Mouse (Mus musculus) gastrocnemius, postnatal 25 days (tissue): Measurements from ENCODE around the gene Abca2. TPM values are rescaled to one million over a fixed set of nuclear protein-coding genes. Genes with fewer than 3 reads are reported as not detected.
A peak's percentile ranks its signal among the peaks of the same experiment; 100 is the strongest.

ENCODE experiments used
- DNase-seq: peaks from one replicate; pipeline ENCODE4 v3.0.0; 2022
- total RNA-seq, 2 experiments: library from RNA; stranded (reverse); gene quantifications; 1 replicate in 1 of 2; 2 replicates in 1 of 2; pipeline ENCODE4 v1.2.3; 2021

The Abca2 gene
- total RNA-seq, 2 experiments from 2014 or later, result 12.5 to 16.2 TPM

DNA sequence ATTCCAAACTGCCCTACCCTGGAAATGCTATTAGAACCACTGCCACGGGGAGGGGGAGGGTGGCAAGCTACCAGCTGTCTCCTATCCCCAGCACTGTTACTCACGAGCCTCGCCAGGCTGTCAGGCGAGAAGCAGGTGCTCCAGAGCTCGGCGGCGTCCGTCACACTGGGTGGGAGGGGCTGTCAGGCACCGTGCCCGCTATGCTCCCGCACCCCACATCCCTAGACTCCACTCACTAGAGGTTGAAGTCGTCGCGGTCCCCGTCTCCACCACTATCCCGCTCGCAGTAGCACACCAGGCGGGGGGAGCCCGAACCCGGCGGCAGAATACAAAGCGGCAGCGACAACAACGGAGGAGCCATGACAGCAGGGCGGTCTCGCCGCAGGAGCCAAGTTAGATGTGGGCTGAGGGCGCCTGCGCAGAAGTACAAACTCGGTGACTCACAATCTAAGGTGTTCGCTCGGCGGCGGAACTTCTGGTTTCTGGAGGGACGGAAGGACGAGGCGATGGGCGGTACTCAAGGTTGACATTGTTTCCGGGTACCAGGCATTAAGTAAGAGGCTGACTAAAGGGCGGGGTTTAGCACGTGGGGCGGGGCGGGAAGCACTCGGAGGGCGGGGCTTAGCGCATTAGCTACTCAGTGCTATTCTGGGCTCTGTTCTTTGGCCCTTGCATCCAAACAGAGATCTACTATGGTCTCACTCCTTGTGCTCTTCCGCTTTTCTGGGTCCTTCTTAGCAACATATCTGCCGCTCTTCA, 32.2 kb downstream of the Abca2 start, which contains the start of gene Paxx:
Gene Paxx, minus strand, starts transcription at position 544 of the 759 bp plus-strand sequence.
- DNase-seq, result peak; percentile 94

DNA sequence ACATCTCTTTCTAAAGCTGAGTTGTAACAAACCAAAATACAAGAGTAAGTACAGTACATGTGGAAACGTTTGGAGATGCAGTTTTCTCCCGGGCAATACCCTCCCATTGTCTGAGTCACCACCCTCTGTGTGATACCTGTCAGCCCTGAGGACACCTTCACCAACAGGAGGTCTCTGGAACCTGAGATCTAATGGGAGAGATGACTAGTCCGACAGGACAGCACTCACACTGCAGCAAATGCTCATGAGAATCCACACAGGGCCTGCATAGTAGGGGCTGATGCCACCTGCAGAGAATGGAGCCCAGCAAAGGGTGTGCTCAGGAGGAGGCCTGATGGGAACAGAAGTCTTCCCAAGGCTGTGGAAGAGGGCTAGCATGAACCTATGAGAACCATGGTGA, 32.9 kb downstream of the Abca2 start:
- DNase-seq, result no peak

DNA sequence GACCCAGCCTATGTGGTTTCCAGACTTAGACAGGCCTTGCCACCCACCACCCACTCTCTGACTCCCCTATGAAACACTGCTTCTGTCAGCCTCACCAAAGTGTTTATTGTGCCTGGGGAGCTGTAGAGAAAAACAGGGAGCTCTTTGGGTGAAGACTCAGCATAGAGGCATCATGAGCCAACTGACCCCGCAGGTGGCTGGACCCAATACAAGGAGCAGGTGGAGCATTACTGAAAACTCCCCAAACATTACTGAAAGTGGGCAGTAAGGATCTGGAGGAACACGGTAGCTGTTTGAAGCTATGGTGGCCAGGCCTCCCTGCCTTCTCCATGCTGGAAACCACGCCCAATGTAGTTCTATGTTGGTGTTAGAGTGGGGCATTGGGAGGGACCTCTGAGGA, 35.1 kb downstream of the Abca2 start:
- no peak for DNase-seq

DNA sequence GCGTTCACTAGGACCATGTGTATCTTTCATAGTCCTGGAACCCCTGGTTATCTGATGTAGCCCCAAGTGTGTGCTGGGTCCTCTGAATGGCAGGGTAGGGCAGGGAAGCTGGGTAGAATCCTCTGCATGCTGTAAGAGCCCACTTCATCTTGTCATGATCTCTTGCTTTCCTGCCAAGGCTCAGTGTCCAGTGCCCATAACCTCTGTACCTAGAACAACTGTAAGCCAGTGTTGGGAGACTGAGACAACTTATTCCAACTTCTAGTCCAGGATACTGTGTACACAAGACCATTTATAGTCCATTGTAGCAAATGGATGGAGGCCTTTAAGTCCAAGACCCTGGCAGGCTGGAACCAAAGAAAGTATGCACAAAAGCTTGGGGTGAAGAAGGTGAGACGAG, 36.8 kb downstream of the Abca2 start:
- DNase-seq, result no peak

DNA sequence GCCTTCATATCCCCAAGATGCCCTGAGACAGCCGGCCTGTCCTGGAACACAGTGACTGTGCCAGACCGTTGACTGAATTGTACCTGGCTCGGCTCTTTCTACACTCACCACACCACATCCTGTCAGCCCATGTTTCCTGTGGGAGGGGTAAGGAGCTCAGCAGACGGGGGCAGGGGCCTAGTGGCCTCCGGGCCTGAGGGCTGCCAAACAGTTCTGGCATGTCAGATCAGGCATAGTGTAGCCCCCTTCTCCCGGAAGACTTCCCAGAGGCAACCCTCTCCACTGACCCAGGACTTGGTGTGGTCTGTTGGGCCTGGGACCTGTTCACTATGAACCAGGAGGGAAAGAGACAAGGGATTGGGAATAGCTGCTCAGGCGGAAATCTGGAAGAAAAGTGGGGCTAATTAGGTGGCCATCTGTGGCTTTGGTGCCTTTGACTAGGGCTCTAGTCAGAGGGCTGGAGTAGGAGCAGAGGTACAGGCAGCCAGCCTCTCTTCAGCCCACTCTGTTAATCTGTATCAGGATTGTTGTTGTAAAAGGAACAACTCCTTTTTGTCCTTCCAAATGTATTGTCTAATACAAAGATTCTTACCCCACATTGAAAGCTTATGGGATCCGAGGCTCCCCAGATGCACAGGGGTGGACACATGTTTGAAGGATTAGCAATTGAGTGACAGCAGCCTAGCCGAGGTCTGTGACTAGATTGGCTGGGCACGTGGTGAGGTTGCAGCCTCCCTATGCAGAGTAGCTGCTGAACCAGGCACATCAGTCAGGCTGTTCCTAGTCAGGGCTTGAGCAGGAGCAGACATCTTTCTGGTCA, 37.5 kb downstream of the Abca2 start:
- no peak for DNase-seq

DNA sequence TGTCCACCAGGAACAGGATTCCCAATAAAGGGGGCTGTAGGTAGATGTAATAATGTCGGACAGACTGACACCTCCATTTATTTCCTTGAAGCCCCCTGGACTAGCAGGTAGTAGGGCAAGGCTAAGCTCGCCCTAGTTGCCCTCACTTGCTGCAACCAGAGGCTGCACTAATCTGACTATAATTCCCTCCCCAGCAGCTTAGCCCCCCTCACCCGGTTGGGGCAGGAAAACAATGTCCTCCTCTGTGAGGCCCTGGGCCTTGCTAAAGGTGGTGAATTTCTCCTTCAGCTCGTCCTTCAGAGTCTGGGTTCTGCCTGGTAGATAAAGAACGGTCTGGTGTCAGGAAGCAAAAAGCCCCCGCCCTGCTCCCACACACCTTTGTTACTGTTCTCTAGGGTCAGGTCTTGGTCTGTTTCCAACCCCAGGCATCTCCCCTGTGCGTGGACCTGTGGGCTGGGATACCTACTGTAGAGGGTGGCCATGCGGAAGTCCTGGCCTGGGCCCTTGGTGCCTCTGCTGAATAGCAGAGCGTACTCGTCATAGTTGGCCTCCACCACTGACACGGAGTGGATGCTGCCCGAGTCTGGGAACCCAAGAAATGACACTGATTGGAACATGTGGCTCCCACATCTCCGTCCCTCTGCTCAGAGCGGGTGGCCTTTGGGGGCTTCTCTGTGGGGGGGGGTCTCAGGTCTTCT, 39.3 kb downstream of the Abca2 start:
- no peak for DNase-seq

DNA sequence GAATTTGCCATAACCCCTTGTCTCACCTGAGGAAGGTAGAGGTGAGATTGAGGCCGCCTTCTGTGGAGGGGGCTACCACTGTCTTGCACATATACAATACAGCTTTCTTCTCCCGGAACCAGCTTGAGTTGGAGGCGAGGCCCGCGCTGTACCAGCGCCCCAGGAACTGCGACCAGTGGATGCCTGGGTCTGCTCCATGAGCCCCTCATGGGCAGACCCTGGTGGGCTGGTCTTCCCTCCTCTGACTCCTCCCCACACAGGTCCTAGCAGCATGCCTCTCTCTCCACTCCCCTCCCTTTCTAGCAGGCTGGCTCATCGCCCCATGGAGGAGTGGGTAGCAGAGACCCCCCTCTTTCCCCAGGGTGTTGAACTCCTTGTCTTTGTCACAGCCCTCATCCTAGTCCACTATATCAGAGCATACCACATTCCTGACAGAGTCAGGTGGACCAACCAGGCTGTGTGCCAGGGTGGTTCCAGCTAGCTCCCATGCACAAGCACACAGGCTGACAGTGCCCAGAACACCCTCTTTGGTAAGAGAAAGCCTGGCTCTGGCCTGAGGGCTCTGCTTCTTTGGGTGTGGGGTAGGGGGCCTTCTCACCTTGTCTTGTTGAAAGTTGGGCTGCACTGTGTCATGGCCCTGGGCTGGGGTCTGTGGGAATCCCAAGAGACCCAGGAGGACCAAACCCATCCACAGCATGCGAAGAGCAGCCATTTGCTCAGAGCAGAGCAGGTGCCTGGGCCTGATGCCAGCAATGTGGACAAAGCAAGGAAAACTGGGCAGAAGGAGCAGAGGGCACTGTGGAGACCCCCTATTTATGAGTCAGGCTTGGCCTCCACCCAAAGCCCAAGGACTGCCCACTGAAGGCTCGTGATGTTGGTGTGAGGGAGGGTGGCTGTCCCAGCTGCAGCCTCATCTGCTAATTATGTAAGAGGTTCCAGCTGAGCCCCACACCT, 40.7 kb downstream of the Abca2 start:
- no peak for DNase-seq

DNA sequence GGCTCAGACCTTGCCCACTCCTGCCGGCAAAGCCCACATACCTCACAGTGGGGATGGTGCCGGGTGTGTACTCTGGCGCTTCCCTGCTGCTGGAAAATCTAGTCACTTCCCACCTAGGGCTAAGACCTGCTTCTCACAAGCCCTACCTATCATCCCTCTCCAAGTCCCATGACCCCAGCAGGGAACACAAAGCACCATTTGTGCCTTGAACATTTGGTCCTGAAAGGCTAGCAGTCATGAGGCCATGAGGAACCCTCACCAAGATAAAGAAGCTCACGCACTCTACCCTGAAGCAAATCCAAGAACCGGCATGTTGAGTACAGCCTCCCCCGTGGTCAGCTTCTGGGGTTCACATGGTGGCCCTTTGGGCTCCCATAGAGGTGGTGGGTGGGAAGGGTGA, 41.5 kb downstream of the Abca2 start, which contains the start of gene Ptgds:
Gene Ptgds, minus strand, starts transcription at position 78 of the 400 bp plus-strand sequence.
- DNase-seq, result no peak

DNA sequence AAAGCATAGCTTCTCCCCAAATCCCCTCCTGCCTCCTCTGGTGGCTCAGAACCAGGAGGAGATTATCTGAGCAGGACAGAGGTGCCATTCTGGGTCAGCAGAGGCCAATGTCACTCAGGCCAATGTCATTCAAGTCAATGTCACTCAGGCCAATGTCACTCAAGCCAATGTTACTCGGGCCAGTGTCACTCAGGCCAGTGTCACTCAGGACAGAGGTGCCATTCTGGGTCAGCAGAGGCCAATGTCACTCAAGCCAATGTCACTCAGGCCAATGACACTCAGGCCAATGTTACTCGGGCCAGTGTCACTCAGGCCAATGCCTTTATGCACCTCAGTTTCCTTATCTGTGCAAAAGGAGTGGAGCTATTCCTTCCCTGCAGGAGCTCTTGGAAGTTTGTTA, 44.0 kb downstream of the Abca2 start:
- no peak for DNase-seq

DNA sequence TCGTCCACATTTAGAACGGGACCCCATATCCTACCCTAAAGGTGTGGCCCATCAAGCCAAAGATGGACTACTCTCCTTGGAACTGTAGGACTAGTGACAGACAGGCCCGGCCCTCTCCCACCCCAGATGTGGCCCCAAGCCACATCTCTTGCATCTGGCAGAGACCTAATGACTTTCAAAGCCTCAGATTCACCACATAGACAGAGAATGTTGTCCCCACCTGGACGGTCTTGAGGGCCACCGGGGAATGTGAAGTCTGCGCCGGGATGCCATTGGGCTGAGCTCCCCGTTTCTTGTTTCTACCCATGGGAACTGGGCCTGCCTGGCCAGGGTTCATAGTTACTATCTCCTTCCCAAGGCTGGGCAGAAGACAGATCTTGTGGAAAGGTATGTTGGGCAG, 49.0 kb downstream of the Abca2 start:
- DNase-seq, result no peak

DNA sequence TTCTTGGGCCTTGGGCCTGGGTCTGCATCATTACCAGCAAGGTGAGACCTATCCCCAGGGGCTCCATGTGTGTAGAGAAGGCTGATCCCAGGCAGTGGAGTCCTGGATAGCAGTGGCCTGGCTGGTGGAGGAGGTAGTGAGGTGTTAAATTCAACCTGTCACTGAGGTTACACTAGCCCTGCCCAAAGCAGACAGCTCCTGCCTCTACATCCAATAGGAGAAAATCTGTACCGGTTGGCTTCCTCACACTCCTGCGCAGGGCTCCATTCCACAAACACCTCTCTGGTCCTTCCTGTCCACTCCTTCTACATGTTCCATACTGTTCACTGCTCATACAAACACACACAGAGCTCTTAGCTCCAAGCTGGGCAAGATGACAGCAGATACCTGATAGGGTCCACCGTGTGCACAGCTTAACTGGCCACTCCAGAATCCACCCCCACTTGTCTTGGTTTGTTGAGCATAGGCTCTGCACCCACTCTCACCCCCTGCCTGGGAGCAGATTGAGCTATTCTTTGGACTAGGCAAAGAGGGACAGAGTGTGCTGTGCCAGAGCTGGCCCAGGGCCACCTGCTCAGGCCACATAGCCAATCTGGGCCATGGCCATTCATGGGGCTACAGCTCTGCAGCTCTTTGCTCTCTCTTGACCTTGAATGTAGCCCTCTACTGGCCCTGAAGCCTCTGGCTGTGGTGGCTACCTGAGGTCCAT, 49.6 kb downstream of the Abca2 start:
- peak; percentile 71 for DNase-seq

DNA sequence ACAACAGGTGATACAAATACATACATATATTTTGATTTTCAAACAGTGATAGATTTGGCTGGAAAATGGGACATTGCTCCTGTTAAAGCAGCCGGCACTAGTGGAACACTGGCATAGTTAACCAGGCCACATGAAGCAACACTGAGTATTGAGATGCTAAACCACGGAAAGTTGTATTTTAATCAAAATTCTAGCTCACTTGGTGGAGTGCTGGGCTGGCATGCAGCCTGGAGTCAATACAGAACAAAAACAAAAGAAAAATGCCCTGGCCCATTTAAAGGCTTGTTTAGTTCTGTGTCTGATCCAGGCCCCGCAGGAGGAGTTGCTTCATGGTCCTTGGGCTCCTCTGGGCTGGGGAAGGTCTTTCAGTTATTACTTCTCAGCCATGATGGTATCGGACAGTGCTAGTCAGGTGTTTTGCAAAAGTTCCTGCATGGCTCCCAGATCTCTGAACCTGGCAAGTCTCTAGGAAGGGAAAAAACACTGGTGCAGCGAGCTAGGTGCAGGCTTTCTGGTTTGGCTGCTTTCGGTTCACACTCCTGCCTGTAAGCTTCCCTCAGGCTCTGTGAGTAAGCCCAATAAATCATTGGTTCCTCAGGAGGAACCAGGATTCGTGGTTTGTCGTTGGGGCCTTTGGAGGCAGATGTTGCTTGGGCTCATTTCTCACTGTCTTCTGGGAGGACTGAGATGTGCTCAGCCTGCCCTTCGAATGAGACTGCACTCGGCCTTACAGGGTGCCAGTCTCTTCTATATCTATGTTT, 51.2 kb downstream of the Abca2 start:
- no peak for DNase-seq

DNA sequence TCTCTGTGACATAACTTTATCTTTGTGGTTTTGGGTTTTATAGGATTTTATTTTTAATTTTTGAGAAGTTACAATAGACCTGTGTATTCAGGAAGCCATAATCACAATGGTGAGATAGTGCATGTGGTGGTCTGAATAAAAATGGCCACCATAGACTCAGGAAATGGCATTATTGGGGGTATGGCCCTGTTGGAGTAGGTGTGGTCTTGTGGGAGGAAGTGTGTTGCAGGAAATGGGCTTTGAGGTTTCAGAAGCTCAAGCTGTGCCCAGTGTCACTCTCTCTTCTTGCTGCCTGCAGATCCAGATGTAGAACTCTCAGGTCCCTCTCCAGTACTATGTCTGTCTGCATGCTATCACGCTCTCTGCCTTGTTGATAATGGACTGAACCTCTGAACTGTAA, 52.0 kb downstream of the Abca2 start:
- no peak for DNase-seq

DNA sequence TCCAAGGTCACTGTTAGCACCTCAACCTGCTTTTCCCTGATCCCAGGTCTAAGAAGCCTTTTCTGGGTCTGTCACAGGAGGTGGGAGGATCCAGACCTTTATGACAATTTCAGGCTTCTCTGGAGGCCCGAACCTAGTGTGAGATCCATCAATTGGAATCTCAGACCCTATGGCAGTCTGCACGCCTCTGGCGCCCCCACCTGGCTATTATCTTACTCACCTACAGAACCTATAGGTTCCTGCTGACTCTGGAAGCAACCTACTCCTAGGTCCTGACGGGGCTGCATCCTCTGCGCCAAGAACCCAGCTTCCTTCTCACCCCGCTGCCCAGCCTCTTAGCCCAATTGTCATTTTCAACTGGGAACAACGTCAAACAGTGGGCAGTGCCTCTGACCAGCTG, 54.5 kb downstream of the Abca2 start:
- DNase-seq, result no peak

DNA sequence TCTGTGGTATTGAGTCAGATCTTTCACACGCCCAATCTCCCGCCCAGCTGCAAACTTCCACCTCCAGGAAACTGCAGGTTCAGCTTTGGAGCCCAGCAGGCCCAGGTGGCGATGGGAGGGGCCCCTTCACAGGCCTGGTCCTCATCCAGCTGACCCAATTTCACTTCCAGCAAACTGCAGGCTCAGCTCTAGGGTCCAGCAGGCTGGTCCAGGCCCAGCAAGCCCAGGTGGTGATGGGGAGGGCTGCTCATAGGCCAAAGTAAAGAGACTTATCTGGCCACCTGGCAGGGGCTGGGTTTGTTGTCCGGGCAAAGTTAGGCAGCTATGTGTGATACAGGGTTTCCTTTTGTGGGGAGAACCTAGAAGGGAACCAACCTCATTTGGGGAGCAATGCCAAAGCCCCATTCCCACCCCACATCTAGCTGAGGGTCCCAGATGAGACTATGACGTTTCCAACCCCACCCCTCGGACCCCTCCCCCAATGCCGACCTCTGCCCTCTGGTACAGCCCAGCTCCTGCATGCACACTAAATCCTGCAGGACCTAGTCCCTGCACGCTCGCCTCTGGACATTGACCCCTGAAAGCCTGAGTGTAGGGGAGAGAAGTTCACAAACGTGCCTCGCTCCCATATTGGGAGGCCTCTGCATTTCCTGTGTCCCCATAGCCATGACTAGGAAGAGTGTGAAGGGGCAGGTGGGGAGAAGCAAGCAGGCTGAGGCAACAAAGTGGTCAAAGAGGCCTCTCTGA, 56.6 kb downstream of the Abca2 start:
- no peak for DNase-seq

DNA sequence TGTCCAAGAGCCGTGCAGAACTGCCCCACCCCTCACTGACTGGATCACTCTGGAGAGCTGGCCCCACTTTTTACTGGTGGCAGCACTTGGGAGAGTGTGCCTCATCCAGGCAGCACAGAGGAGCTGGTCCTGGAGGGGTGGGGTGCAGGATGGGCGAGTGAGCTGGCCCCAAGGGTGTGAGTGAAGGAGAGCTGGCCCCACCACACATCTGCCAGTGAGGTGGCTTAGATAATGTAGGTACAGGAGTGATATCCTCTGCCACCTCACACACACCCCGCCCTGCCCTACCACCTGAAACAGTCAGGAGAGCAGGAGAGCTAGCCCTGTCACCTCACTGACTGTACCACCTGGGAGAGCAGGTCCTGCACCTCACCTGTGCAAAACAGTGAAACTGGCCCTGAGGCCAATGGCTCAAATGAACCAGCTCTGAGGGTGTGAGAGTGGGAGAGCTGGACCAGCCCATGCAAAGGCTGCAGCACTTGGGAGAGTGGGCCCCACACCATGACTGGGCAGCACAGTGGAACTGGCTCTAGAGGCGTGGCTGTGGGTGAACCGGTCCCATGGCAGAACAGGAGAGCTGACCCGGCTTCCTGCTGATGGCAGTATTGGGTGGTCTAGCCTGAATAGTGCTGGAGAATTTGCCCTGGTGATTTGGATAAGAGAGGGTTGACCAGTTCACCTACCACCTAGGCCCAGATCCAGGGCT, 59.6 kb downstream of the Abca2 start:
- no peak for DNase-seq

DNA sequence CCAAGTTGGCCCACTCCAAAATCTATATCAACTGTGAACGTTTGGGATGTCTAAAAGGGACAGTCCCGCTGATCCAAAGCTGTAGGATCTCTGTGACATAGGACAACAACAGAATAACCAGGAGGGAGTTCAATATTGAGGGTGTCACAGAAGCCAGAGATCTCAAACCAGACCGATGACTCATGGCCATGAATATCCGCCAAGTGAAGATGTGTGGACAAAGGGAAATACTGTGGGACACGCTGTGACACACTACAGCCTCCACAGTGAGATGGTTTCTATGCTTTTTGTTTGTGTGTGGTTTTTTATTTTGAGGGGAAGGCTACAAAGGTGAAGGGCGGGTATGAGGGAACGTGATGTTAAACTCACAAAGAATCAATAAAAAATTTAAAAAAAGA, 60.2 kb downstream of the Abca2 start:
- DNase-seq, result no peak

DNA sequence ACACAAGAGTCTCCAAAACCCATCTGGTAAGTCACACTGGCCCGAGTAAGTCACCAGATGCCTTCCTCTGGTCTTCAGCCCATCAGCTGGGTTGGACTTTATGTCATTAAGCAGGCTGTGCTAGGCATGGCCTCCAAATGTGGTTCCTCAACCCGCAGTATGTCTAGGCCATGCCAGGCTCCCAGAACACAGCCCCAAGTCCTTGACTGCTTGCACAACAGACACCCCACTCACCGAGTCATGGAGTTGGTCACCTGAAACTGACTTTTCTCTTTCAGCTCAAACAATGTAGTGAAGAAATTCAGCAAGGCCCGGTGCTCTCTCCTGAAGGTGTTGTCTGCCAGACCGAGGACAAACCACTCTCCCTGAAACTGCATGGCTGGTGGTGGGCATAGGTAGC, 64.5 kb downstream of the Abca2 start:
- DNase-seq, result no peak

DNA sequence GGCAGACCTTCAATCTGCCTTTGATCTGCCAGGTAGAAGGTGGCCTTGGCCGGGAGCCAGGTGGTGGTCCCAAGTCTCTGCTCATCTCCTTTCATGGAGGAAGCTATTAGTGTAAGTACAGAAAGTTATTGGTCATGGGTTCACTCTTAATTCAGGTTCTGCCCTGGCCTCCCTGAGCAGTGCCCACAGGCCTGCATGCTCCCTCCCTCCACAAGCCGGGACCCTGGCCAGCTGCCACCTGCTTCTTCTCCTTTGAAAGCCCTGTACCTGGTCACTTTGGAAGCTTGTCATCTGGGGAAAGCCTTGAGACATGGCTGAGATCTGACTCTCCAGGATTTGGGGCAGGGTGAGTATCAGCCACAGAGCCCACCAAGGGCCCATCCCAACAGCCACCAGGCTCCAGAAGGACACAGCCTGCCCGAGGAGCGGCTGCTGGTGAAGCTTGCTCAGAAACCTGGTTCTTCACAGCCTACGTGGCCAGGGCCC, 65.0 kb downstream of the Abca2 start, which contains the start of gene Lcn12:
Gene Lcn12, minus strand, starts transcription at position 436 of the 486 bp plus-strand sequence.
- DNase-seq, result no peak
